Mouse (Mus musculus) bone marrow, adult 2 months (tissue): Measurements from ENCODE around the gene Iqsec1.

Experiments
- CTCF ChIP-seq: fragments of 200-500 bp; IDR thresholded peaks from 2 replicates; pipeline ENCODE4 v1.5.1; 2011; ENCODE audit warnings: low read length, control low read depth; ENCODE audit not compliant: control insufficient read depth, insufficient read depth
- POLR2A ChIP-seq: fragments of 200-500 bp; IDR thresholded peaks from 2 replicates; pipeline ENCODE4 v1.6.1; 2011; ENCODE audit warnings: low read depth, mild to moderate bottlenecking, control low read depth, low read length, borderline replicate concordance; ENCODE audit not compliant: control insufficient read depth

DNA sequence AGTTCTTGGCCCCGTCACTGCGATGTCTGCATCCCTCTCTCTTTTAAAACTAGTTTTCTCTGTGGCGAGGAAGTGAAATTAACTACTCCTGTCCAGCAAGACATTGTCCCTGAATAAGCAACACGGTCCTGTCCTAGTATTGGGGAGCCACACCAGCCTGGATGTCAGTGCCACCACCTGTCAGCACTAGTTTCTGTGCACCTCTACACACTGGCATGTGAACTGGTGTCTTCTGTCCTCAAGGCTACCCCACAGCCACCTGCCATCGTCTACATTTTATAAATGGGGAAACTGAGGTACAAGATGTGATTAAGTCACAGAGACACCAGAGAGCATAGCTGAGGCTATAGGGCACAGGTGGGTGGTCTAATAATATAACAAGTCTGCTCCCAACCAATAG, 277.7 kb downstream of the Iqsec1 start:
- TF ChIP-seq CTCF (no peak), POLR2A (no peak)
